Mouse (Mus musculus): ENCODE data around the gene Tm4sf5. TPM values are rescaled to one million over a fixed set of nuclear protein-coding genes. Genes with fewer than 3 reads are reported as not detected.
"Not testable (repeated sequence)": the region's sequence is repeated elsewhere in the genome, so short reads cannot be mapped to it uniquely, and the experiment has no call there.

Tm4sf5 gene
- total RNA-seq (2021): not detected
- long read RNA-seq, experiment 1: 0 reads
- long read RNA-seq, experiment 2: 0 reads

GRCm38 (mm10) chr11:70504970-70505369 lies at the start of gene Tm4sf5:
Gene Tm4sf5, plus strand, starts transcription at chr11:70505244.
- no peak for DNase-seq

GRCm38 (mm10) chr11:70458688-70459600 lies 46.1 kb upstream of the Tm4sf5 start, which contains the start of gene Zmynd15:
Gene Zmynd15, plus strand, starts transcription at chr11:70459433.
- no peak for DNase-seq

GRCm38 (mm10) chr11:70459601-70460101 lies 45.4 kb upstream of the Tm4sf5 start, which contains the start of gene Cxcl16:
Gene Cxcl16, minus strand, starts transcription at chr11:70459984.
- DNase-seq: peak; percentile 50

GRCm38 (mm10) chr11:70463970-70464369 lies 41.1 kb upstream of the Tm4sf5 start:
- DNase-seq: no peak

GRCm38 (mm10) chr11:70465211-70465610 lies 39.8 kb upstream of the Tm4sf5 start:
- DNase-seq: no peak

- DNase-seq: no peak
Observed at GRCm38 (mm10) chr11:70465824-70466223, 39.2 kb upstream of the Tm4sf5 start.

- DNase-seq: no peak
Observed at GRCm38 (mm10) chr11:70467902-70468619, 37.0 kb upstream of the Tm4sf5 start.

- no peak for DNase-seq
Observed at GRCm38 (mm10) chr11:70469764-70470163, 35.3 kb upstream of the Tm4sf5 start.

- DNase-seq: no peak
Observed at GRCm38 (mm10) chr11:70472716-70473115, 32.3 kb upstream of the Tm4sf5 start.

GRCm38 (mm10) chr11:70473291-70473690 lies 31.8 kb upstream of the Tm4sf5 start:
- not testable (repeated sequence) for DNase-seq

- DNase-seq: no peak
Observed at GRCm38 (mm10) chr11:70474872-70475534, 30.0 kb upstream of the Tm4sf5 start.

- no peak for DNase-seq
Observed at GRCm38 (mm10) chr11:70485498-70485897, 19.5 kb upstream of the Tm4sf5 start.

- peak; percentile 13 for DNase-seq
Observed at GRCm38 (mm10) chr11:70487816-70488215, 17.2 kb upstream of the Tm4sf5 start.

GRCm38 (mm10) chr11:70489138-70489537 lies 15.9 kb upstream of the Tm4sf5 start:
- DNase-seq: peak; percentile 67

GRCm38 (mm10) chr11:70489684-70490083 lies 15.4 kb upstream of the Tm4sf5 start:
- DNase-seq: no peak

GRCm38 (mm10) chr11:70499566-70500475 lies 5.2 kb upstream of the Tm4sf5 start:
- DNase-seq: no peak

GRCm38 (mm10) chr11:70500476-70500812 lies 4.6 kb upstream of the Tm4sf5 start:
- no peak for DNase-seq

- DNase-seq: no peak
Observed at GRCm38 (mm10) chr11:70502018-70502417, 3.0 kb upstream of the Tm4sf5 start.

GRCm38 (mm10) chr11:70506385-70506784 lies 1.3 kb downstream of the Tm4sf5 start:
- peak; percentile 45 for DNase-seq

GRCm38 (mm10) chr11:70506962-70507515 lies 2.0 kb downstream of the Tm4sf5 start:
- DNase-seq: no peak

Measured in gastrocnemius, postnatal 25 days (tissue).